Mouse (Mus musculus): ENCODE measurements around the gene Osbpl5.

The Osbpl5 gene

DNA sequence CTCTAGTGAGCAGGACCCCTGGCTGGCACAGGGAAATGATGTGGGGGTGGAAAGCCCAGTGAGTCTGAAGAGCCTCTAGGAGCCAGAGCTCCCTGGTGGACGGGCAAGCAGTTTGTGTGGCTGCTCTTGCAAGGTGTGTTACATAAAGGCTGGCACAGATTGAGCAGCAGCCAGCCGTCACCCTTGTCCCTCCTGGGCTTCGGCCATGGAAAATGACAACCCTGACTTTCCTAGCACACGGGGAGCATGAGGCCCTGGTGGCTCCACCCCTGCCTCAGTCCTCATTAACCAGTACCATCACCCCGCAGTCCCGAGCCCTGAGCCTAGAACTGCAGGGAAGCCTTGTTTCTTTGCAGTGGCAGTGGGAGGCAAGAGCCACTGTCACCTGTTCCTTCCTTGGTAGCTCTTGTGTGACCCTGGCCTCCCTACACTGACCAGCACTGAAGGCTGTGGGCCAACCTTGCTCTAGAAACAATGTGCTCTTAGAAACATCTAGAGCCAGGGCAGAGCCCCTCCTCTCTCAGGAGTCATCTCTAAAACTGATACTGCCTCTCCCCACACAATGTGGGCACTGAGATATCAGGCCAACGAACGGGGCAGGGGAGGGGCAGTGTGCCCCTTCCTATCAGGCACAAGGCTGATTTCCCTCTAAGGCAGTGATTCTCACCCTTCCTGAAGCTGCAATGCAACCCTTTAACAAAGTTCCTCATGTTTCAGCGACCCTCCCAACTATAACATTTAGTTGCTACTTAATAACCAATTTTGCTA lies 1.2 kb downstream of the Osbpl5 start:
- DNase-seq (ENCODE audit: low read depth, low spot score), result no peak

DNA sequence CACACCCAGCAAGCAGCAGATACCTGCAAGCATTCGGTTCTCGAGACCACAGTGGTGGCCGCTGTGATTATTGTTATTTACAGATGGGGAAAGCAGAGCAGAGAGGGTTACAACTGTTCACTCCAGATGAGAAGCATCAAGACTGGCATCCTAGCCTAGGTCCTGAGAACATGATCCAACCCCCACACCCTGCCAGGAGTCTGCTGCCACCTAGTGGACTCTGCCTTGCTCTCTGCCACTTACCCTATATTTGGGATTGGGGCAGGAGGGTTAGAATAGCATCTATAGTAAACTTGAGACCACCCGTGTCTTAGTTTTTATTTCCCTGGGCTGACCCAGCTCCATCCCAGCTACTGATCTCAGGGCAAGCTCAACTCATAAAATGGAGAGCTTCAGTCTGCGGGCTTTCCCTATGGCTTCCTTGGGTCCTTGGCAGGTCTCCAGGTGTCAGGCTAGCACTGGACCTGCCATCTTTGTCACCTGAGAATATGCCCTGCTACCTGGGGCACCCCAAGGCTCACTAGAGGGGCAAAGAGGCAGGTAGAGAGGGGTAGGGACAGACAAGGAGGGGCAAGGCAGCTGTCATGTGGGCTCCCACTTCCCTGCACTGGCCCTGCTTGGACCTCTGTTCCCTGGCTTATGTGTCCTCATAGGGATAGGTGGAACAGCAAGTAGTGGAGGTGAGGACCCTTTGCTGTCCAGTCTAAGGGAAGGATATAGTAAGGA lies 2.6 kb downstream of the Osbpl5 start:
- DNase-seq (ENCODE audit: low read depth, low spot score), result peak; percentile 69

DNA sequence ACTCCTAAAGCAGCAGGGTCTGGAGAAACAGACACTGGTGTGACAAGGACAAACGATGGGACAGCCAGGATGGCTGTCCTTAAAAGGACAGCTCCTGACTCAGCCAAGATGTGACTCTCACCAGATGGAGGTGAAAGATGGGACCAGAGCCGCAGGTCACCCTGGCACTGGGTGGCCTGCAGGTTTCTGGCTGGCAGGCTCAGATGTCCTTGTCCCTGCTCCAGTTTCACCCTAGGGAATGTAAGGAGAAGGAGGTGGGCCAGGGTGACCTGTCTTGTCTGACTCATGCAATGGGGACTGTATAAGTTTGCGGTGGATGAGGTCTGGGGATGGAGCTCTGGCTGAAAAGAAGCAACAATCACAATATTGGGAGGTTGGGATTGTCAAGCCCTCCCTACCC lies 4.2 kb downstream of the Osbpl5 start:
- DNase-seq (ENCODE audit: low read depth, low spot score), result no peak

DNA sequence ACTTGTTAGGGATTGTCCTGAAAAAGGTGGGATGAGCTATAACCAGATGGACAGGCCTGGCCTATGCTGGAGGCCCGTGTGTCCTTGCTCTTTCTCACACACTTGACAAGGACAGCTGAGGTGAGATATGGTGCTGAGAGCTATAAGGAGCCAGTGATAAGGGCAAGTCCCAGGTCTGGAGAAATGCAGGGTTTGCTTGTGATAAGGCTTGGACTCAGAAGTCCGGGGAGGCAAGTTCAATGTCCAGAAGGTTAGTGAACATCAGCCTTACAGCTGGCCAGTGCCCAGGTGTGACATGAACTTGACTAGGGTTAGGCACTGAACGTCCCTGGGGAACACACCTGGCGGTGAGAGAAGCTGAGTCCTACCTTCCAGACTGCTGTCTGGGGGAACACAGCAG lies 4.7 kb downstream of the Osbpl5 start:
- no peak for DNase-seq (ENCODE audit: low read depth, low spot score)

DNA sequence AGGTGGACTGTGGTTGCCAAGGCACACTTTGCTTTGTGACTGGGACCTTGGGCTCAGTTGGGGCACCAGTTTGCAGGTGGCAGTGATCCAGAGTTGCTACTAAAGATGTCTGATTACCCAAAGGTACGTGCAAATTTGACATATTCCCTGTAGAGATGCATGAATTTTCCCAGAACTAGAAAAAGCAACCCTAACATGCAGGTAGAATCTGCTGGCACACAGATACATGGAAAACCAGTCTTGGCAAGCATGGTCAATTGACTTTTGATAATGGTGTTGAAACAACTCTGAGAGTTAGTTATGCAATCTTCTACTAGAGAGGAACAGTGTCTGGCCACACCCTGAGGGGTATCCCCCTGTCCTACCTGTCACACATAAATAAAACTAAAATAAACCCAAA lies 5.4 kb downstream of the Osbpl5 start:
- no peak for DNase-seq (ENCODE audit: low read depth, low spot score)

DNA sequence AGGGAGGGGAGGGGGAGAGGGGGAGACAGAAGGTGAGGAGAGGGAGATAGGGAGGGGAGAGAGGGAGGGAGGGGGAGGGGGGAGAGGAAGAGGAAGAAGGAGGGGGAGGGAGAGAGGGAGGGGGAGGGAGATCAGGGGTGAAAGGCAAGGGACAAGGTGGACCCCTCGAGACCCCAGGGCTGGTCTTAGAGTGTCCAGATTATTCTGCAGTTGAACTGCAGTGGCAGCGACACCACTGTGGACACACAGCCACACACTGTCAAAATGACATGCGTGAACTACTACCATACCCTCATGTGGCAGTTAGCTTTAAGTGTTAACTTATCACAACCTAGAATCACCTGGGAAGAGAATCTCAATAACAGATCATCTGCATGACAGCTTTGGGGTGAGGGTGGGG lies 7.7 kb downstream of the Osbpl5 start:
- DNase-seq (ENCODE audit: low read depth, low spot score), result no peak

DNA sequence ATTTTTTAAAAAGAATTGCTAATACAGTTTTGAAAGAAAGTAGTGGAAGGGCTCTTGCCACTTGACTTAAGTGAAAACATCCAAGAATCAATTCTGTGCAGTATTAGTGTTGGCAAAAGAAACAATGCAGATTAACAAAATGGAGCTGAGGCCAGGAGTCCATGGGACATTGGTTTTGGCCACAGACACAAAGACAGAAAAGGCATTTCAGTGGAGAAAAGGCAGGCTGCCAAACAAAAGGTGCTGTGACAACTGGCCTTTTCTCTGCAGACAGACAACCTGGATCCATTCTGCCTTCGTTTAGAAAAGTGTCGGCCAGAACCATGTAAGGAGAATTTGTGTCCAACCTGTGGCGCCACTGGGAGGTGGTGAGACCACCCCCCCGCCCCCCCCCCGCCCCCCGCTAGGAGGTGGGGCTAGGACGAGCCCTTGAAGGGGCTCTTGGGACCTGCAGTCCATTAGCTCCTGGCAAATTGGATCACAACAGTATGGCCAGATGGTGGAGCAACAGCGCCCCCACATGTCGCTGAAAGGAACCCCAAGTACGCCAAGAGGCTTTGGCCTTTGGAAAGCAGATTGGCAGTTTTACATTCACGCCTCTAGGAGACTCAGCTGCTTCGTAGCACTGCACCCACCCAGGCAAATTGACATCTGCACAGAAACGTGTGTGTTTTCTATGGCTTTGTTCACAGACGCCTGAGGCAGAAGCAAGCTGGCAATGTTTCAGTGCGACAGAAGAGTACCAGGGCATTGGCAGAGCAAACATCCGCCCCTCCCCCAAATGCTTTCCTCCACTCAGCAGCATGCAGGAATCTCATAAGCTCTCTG lies 8.5 kb downstream of the Osbpl5 start:
- DNase-seq (ENCODE audit: low read depth, low spot score), result peak; percentile 93

DNA sequence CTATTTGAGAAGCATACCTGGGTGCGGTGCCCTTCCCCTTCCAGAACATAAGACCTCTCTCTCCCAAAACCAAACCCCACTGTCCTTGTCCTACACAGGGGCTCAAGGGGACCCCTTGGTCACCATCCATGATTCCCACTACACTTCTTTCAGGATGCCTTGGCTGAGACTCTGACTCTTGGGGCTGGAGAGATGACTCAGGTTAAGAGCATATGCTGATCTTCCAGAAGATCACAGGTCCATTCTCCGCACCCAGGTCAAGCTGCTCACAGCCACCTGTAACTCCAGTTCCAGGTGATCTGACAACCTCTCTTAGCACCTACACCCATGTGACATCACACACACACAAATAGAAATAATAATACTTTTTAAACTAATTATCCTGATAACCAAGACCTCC lies 16.1 kb downstream of the Osbpl5 start:
- no peak for DNase-seq (ENCODE audit: low read depth, low spot score)

DNA sequence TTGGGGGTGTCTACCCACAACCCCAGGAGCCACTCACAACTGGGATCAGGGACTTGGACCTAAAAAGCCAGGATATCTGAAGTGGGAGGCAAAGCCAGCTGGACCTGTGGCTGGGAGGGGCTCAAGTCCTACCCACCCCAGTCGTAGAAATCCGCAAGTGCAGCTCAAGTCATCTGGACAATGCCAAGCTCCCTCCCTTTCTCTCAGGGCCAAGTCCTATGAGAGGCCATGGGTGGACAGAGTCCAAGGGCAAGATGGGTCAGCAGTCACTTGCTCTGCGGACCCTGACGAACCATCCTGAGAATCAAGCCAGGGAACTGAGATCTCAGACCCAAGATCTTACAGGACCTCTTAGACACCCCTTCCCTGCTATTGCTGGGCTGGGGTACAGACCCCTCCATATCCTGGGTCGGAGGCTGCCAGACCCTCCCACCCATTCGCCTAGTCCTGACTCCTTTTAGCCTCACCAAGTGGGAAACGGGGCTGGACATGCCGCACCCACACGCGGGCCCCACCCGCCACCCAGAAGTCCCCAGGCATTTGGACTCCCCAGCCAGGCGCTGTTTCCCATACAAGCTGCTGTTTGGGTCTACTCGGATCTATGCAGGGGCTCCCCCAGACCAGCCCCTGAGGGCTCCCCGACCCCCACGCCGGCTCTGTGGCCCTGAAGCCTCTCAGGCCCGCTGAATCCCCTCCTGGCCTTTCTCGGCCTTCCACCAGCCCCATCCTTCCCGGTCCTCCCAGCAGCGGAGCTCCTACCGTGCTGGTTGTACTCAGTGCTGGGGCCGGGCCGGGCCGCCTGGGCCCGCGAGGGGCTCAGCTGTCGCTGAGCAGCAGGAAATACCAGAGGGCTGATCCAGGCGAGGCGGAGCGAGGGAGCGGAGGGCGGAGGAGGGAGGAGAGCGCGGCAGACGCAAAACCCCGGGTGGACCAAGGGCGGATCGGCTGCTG lies 17.0 kb downstream of the Osbpl5 start:
- DNase-seq (ENCODE audit: low read depth, low spot score), result peak; percentile 85

DNA sequence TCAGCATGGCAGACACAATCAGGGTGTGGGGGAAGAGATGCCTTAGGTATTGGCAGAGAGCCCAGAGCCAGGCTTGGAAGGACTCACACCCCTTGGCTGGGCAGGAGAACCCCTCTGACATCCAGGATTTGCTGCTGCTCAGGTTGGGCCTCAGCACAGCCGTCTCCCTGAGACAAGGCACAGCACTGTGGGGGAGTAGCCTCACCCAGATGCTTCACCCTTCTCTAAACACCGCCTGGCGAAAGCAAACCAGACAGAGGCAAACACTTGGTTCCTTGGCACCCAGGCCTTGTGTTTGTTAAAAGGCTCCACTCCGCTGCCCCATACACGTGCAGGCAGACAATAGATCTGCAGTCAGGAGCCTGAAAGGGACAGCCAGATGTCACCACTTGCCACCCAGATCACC lies 18.2 kb downstream of the Osbpl5 start:
- DNase-seq (ENCODE audit: low read depth, low spot score), result no peak

DNA sequence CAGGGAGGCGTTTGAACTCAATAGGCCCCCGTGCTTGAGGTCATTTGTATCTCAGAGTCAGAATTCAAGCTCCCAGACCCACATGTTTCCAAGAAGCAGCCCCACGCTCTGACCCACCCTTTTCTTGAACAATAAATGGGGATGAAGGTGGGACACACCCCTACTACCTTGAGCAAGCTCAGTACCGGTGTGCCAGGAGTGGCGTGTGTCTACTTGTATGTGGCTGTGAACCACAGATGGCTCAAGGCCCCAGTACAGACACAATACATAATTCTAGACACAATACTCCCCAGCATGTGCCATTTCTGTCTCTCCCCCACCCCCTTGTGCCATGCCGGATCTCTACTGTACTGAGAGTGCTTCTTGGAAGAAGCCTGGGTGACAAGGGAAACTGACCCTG lies 18.6 kb downstream of the Osbpl5 start:
- no peak for DNase-seq (ENCODE audit: low read depth, low spot score)

DNA sequence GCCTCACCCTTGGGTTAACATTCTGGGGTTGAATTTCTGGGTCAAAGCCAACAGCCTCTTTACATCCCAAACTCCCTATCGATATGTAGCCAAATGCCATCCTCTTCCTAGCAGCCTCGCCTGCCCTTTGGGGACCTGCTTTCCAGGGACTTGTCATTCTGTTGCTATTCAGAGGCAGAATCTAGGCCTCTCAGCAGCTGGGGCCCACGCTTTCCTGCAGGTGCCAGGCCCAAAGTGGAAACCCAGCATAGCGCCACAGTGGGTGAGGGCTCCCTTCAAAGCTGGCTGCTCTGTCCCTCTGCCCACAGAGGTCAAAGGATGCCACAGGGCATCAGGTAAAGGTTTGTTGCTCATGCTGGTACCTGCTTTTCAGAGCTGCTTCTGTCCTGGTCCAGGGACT lies 23.0 kb downstream of the Osbpl5 start:
- DNase-seq (ENCODE audit: low read depth, low spot score), result no peak

DNA sequence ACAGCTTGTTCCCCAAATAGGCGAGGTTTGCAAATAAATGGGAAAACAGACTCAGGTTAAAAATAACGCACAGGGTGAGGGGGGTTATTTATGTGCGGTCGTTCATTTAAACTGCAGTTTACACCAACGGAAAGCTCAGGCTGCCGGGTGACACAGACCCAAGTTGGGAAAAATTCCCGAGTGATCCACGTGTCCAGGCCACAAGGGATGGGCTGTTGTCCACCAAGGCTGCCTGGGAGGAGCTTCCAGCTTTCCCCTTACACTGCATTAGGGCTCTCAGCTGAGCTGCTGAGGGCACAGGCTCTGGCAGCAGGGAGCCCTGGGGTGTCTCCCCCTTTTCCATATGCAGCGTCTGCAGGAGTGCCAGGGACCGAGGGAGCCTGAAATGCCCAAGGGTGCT lies 26.9 kb downstream of the Osbpl5 start:
- no peak for DNase-seq (ENCODE audit: low read depth, low spot score)

DNA sequence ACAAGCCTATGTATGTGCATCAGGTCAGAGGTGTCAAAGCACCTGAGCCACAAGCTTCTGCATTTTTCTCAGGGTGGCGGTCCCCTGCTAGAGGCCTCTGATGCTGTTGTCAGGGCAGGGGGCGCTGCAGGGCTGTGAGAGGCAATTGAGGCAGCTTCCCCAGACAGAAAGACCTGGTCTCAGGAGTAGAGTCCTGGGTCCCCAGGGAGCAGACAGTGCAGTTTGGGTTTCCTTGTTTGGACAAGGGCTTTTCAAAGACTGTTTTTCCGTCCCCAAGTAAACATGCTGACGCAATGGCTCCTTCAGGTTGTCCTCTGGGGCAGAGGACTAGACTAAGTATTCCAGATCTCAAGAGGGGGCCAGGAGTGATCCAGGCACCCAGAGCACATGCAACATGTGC lies 30.4 kb downstream of the Osbpl5 start:
- no peak for DNase-seq (ENCODE audit: low read depth, low spot score)

DNA sequence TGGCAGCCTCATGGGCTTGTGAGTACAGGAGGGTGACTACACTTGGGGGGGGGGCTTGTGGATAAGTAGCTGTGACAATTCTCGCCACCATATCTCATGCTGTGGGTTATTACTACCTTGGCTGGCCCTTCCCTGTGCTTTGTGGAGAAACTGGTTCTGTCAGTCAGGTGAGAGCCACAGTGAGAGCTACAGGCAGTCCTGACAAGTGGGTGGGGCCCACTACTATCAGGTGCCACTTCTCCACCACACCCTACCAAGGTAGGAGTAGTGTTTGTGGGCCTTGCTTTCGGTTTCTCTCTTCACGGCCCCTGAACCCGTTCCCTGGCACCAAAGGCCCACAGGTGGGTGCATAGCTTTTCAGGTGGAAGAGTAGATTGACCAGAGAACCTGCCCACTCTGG lies 32.9 kb downstream of the Osbpl5 start:
- no peak for DNase-seq (ENCODE audit: low read depth, low spot score)

DNA sequence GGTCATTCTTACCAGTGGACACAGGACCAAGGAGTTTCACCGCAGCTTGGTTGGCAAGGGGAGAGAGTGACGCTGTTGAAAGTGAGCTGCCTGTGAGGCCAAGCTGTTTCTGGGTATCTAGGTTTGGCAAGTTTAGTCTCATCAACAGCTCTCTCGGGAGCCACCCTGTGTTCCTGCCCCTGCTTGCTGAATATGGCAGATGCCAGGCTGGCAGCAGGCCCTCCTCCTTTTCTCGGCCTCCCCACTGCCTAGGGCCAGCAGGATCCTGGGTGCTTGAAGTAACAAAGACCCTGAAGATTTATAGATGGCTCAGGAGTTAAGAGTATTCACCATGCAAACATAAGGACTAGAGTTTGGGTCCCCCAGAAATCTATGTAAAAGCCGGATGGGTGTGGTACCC lies 34.1 kb downstream of the Osbpl5 start:
- DNase-seq (ENCODE audit: low read depth, low spot score), result no peak

DNA sequence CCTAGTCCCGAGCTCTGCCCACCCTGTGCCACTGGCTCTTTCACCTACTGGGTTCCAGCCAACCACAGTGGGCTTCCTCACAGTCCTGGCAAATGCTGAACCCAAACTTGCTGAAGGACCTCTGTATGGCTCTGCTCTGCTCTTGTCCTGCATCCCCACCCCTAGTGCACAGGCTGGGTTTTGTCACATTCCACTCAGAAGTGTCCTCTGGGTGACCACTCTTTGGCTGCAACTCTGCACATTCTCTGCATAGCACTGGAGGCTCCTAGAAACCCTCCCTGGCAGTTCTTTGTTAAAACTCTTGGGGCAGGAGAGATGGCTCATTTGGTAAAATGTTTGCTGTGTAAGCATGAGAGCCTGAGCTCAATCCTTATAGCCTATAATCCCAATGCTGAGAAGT lies 39.0 kb downstream of the Osbpl5 start:
- DNase-seq (ENCODE audit: low read depth, low spot score), result no peak

DNA sequence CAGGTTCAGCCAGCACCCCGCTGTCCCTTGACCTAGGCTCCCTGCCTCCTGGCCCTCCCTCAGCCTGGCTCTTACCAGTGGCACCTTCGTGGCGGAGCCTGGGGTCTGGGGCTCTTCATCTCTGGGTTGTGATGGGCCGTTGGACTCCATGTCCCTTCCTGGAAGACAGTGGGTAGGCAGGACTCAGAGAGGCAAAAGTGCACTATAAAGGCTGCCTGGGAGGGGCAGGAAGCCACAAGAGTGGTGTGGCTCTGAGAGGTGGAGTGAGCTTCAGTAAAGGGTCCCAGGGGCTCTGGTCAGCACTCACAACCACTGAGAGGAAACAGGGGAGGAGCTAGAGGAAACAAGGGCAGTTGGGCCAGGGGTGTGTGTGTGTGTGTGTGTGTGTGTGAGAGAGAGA lies 43.4 kb downstream of the Osbpl5 start:
- no peak for DNase-seq (ENCODE audit: low read depth, low spot score)

DNA sequence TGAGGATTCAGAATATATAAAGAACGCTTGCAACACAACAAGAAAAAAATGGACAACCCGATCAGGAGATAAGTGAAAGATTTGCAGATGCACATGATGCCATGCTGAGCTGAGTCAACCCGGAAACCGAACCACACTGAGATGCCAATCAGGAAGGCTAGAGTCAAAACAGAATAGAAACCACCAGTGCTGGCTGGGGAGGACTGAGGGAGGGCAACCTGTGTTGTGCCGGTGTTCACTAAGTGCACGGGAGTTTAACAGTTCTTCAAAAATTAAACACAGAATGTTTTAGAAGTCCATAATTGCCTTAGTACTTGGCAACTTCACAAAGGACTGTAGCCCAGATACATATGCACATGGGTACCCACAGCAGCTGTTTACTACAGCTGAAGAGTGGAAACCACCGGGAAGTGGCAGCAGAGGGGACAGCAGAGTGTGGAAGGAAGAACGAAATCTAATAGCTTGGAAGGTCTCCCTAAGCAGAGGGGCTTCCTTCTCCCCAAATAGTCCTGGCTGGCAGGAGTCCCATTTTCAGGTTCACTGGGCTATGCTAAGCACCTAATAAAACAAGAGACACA lies 43.9 kb downstream of the Osbpl5 start:
- no peak for DNase-seq (ENCODE audit: low read depth, low spot score)

DNA sequence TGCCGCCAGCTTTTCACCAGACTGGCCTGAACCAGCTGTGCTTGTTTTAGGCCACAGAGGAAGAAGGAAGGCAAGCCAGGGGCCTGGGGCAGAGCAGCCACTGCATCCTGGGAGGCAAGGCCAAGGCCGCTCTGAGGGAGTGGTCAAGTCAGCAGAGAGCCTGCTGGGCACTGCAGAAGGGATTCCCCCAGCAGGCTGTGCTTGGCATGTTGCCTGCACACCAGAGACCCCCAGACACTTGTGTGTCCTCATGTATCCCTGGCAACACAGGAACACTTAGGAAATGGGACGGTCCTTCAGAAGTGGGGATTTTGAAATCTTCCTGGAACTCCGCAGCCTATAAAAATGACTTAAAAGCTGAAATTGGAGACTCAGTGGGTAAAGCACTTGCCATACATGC lies 44.8 kb downstream of the Osbpl5 start:
- DNase-seq (ENCODE audit: low read depth, low spot score), result no peak

DNA sequence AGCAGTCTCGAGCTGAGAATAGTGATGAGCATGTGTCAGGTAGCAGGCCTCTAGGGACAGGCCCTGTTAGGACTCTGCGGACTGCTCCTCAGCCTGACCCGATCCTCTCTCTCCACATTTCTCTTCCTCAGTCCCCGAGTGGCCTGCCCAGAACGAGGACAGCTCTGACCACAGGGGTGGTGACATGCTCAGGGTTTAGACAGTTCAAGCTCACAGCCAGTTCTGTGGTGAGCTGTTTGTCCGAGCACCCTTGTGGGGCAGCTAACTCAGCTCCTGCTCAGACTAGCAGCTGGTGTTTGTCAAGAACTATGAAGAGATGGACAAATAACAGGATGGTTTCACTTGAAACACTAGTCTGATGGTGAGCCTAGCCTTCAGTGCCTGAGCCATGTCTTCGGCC lies 45.4 kb downstream of the Osbpl5 start:
- no peak for DNase-seq (ENCODE audit: low read depth, low spot score)
